Mouse (Mus musculus): ENCODE measurements around the gene Map4k2.

GRCm38 (mm10) chr19:6384954-6385353, 44.0 kb downstream of the Map4k2 start:
- TF ChIP-seq POLR2A (IDR thresholded peaks at IDR 0.05; ENCODE audit: borderline replicate concordance, extremely low read depth, insufficient read depth, insufficient read length, poor library complexity, severe bottlenecking), result no peak
- TF ChIP-seq CTCF (IDR thresholded peaks at IDR 0.05; ENCODE audit: borderline replicate concordance, extremely low read depth, insufficient read depth, insufficient read length), result no peak
